Comparison of ENCODE assay signal across 9 mouse cellular contexts in genomic region chr8:91801839-91802238, GRCm38 (mm10). TPM values are rescaled to one million over a fixed set of nuclear protein-coding genes. Genes with fewer than 3 reads are reported as not detected.
A peak's percentile ranks its signal among the peaks of the same experiment; 100 is the strongest.
DNase-seq lines count a peak whose midpoint lies in the region; ATAC-seq and TF ChIP-seq lines count a peak whose summit lies in the region.
"Had no signal": no experiment of that assay in that cellular context is flagged by ENCODE, and none has a peak within 500 bp of the region (broad histone marks: within the 10 kb centered on the region; RNA-seq: fewer than 3 reads in every experiment).

TSS of gene Irx3 (minus strand) at chr8:91802067.

- no peak for TF ChIP-seq CTCF in gastrocnemius, adult 2 months (IDR thresholded peaks at IDR 0.05)

- peak; percentile 98 for DNase-seq in adipocyte (ENCODE audit: low spot score)
- peak; percentile 80 for DNase-seq in cerebellum, adult 9-11 months
- peak; percentile 90 for DNase-seq in gastrocnemius, adult 2 months
- peak; percentile 66 for DNase-seq in hindbrain, embryonic 14.5 days (ENCODE audit: low spot score)
- peak; percentile 53 for DNase-seq in liver, embryonic 11.5 days (ENCODE audit: low spot score)
- no peak for DNase-seq in right cerebral cortex, postnatal 10 days (ENCODE audit: low spot score in 2 of 2)

- H3K9me3 ChIP-seq in hindbrain, embryonic 14.5 days (ENCODE audit: control insufficient read depth, low read length), result no peaks in the 10 kb centered on the region
- no peaks in the 10 kb centered on the region for H3K9me3 ChIP-seq in liver, embryonic 11.5 days (ENCODE audit: control insufficient read depth, low read length)
- H3K9me3 ChIP-seq in neural tube, embryonic 12.5 days, result no peaks in the 10 kb centered on the region

- H3K4me2 ChIP-seq in hindbrain, embryonic 14.5 days (replicated peaks), result peak within 1 kb of the TSS; percentile 73
- H3K4me2 ChIP-seq in liver, embryonic 11.5 days, result peak within 1 kb of the TSS; percentile 86
- peak within 1 kb of the TSS; percentile 84 for H3K4me2 ChIP-seq in neural tube, embryonic 12.5 days (replicated peaks)

- WGBS in hindbrain, embryonic 14.5 days, result under 1% methylated on average over 33 of the region's 33 CpGs
- under 1% methylated on average over 32 of the region's 33 CpGs for WGBS in liver, embryonic 11.5 days
- under 1% methylated on average over 33 of the region's 33 CpGs for WGBS in neural tube, embryonic 12.5 days

- peak within 1 kb of the TSS; percentile 73 for H3K4me3 ChIP-seq in gastrocnemius, adult 2 months
- H3K4me3 ChIP-seq in hindbrain, embryonic 14.5 days (replicated peaks; ENCODE audit: low read length), result peak within 1 kb of the TSS; percentile 60
- peak within 1 kb of the TSS; percentile 54 for H3K4me3 ChIP-seq in liver, embryonic 11.5 days (ENCODE audit: low read depth, low read length)
- peak within 1 kb of the TSS; percentile 63 for H3K4me3 ChIP-seq in neural tube, embryonic 12.5 days

- peak within 1 kb of the TSS; percentile 83 for H3K9ac ChIP-seq in hindbrain, embryonic 14.5 days
- H3K9ac ChIP-seq in liver, embryonic 11.5 days (ENCODE audit: low read depth, low read length), result 0 out of 2 replicates have a peak within 1 kb of the TSS, but pooled peaks have one; percentile 8
- peak within 1 kb of the TSS; percentile 90 for H3K9ac ChIP-seq in neural tube, embryonic 12.5 days

- ATAC-seq in hindbrain, embryonic 14.5 days (ENCODE audit: low FRiP score), result peak; percentile 71
- peak; percentile 26; the same call in 1 of the 2 replicates for ATAC-seq in liver, embryonic 11.5 days (replicated peaks; ENCODE audit: low FRiP score)
- peak; percentile 70 for ATAC-seq in neural tube, embryonic 12.5 days (ENCODE audit: low FRiP score, low read depth)
- ATAC-seq in megakaryocyte-erythroid progenitor cell, adult 5-6 weeks (replicated peaks; ENCODE audit: low FRiP score, low TSS enrichment, poor library complexity, severe bottlenecking), result no peak

- intact Hi-C loops in gastrocnemius, adult 2 months (cut with DNase I), result no loop called here

- H3K36me3 ChIP-seq in hindbrain, embryonic 14.5 days (replicated peaks; ENCODE audit: control insufficient read depth, insufficient read depth), result no peaks in the 10 kb centered on the region
- H3K36me3 ChIP-seq in liver, embryonic 11.5 days (ENCODE audit: control insufficient read depth, insufficient read depth, low read length), result no peaks in the 10 kb centered on the region
- H3K36me3 ChIP-seq in neural tube, embryonic 12.5 days, result no peaks in the 10 kb centered on the region; the same call in 1 of the 2 replicates

- peaks cover 31% of the 10 kb centered on the region for H3K27me3 ChIP-seq in hindbrain, embryonic 14.5 days (ENCODE audit: control insufficient read depth, insufficient read depth, low read length)
- H3K27me3 ChIP-seq in liver, embryonic 11.5 days (replicated peaks; ENCODE audit: control insufficient read depth, insufficient read depth, low read length), result peaks cover 100% of the 10 kb centered on the region
- H3K27me3 ChIP-seq in neural tube, embryonic 12.5 days (replicated peaks), result peaks cover 63% of the 10 kb centered on the region

- H3K27ac ChIP-seq in gastrocnemius, adult 2 months, result peak within 1 kb of the TSS; percentile 81
- peak within 1 kb of the TSS; percentile 92 for H3K27ac ChIP-seq in hindbrain, embryonic 14.5 days
- no peak within 1 kb of the TSS for H3K27ac ChIP-seq in liver, embryonic 11.5 days (ENCODE audit: low read depth, low read length)
- peak within 1 kb of the TSS; percentile 78 for H3K27ac ChIP-seq in neural tube, embryonic 12.5 days

- H3K4me1 ChIP-seq in hindbrain, embryonic 14.5 days (replicated peaks; ENCODE audit: control insufficient read depth, insufficient read depth, low read length), result peaks cover 37% of the 10 kb centered on the region; the same call in 1 of the 2 replicates
- H3K4me1 ChIP-seq in liver, embryonic 11.5 days (replicated peaks; ENCODE audit: control insufficient read depth, insufficient read depth, low read length), result peaks cover 24% of the 10 kb centered on the region
- H3K4me1 ChIP-seq in neural tube, embryonic 12.5 days, result peaks cover 90% of the 10 kb centered on the region

RNA-seq across cellular contexts. Expression of gene Irx3, which starts in this region (rescaled TPM):
- total RNA-seq in gastrocnemius, adult 2 months (2021), result 1 to 10 TPM; 1.4 to 4.2 TPM
- 10.4 and 12.9 TPM in 2 replicates for polyA plus RNA-seq in hindbrain, embryonic 14.5 days (2014; fragmentation: Nextera tagmentation; extraction: Ambion mirVana)
- polyA plus RNA-seq in liver, embryonic 11.5 days (2014; fragmentation: Nextera tagmentation; extraction: Ambion mirVana), result 1.5 and 1.7 TPM in 2 replicates
- polyA plus RNA-seq in neural tube, embryonic 12.5 days (2016; fragmentation: Nextera tagmentation; extraction: Ambion mirVana), result 20.3 and 23.4 TPM in 2 replicates
- total RNA-seq in megakaryocyte-erythroid progenitor cell, adult 5-6 weeks (2014; fragmentation: Nextera tagmentation), result not detected in 2 replicates
- total RNA-seq in megakaryocyte-erythroid progenitor cell, adult 5-6 weeks (2017), result not detected in 2 replicates
- total RNA-seq: hematopoietic stem cell, adult 5-6 weeks had no signal

Comparison
In these comparisons a context has a peak if more than half of its experiments do, and no peak if none do; other contexts are left out.
1. DNase-seq: peak in adipocyte (single experiment), cerebellum, adult 9-11 months (single experiment), gastrocnemius, adult 2 months (single experiment), hindbrain, embryonic 14.5 days (single experiment) and liver, embryonic 11.5 days (single experiment); none in right cerebral cortex, postnatal 10 days (0 of 2).
2. H3K9ac ChIP-seq: peak in every context shown above with its lines; median percentile 90 in neural tube, embryonic 12.5 days; 83 in hindbrain, embryonic 14.5 days; 8 in liver, embryonic 11.5 days.
3. Peak in every context shown above with its lines, with median percentiles within 50 percentile points of each other: H3K4me3 ChIP-seq and H3K4me2 ChIP-seq.